ENCODE assay signal across 8 mouse cellular contexts in genomic region chr16:13640064-13640463, GRCm38 (mm10). TPM values are rescaled to one million over a fixed set of nuclear protein-coding genes. Genes with fewer than 3 reads are reported as not detected.
A peak's percentile ranks its signal among the peaks of the same experiment; 100 is the strongest.
DNase-seq lines count a peak whose midpoint lies in the region; ATAC-seq and TF ChIP-seq lines count a peak whose summit lies in the region.

No protein-coding gene starts in this region.

- TF ChIP-seq POLR2A in brain, embryonic 14.5 days (IDR thresholded peaks at IDR 0.05; ENCODE audit: borderline replicate concordance, extremely low read depth, insufficient read depth, insufficient read length, poor library complexity, severe bottlenecking), result no peak

- no peak overlapping the region for H3K9ac ChIP-seq in midbrain, embryonic 14.5 days (replicated peaks; ENCODE audit: low read length)
- H3K9ac ChIP-seq in midbrain, embryonic 16.5 days (ENCODE audit: low read depth, low read length), result no peak overlapping the region

- H3K27me3 ChIP-seq in midbrain, embryonic 14.5 days (ENCODE audit: control insufficient read depth, insufficient read depth, low read length), result no peaks in the 10 kb centered on the region
- H3K27me3 ChIP-seq in midbrain, embryonic 16.5 days (ENCODE audit: control insufficient read depth, insufficient read depth, low read depth, low read length), result no peaks in the 10 kb centered on the region

- H3K27ac ChIP-seq in midbrain, embryonic 14.5 days (replicated peaks; ENCODE audit: low read depth, low read length), result no peak overlapping the region
- no peak overlapping the region for H3K27ac ChIP-seq in midbrain, embryonic 16.5 days (ENCODE audit: low read length)

- ATAC-seq in midbrain, embryonic 14.5 days (ENCODE audit: low FRiP score, low TSS enrichment), result no peak
- no peak for ATAC-seq in midbrain, embryonic 16.5 days
- no peak for ATAC-seq in megakaryocyte-erythroid progenitor cell, adult 5-6 weeks (replicated peaks; ENCODE audit: low FRiP score, low TSS enrichment, poor library complexity, severe bottlenecking)

- peaks cover 35% of the 10 kb centered on the region for H3K36me3 ChIP-seq in midbrain, embryonic 14.5 days (ENCODE audit: control insufficient read depth, insufficient read depth, low read length)
- peaks cover 4% of the 10 kb centered on the region; the same call in 1 of the 2 replicates for H3K36me3 ChIP-seq in midbrain, embryonic 16.5 days (ENCODE audit: control insufficient read depth, insufficient read depth, low read length)

- H3K4me3 ChIP-seq in midbrain, embryonic 14.5 days (replicated peaks; ENCODE audit: low read depth, low read length), result no peak overlapping the region
- H3K4me3 ChIP-seq in midbrain, embryonic 16.5 days (ENCODE audit: low read depth, low read length), result no peak overlapping the region

- H3K4me1 ChIP-seq in midbrain, embryonic 14.5 days (ENCODE audit: control insufficient read depth, insufficient read depth, low read length), result no peaks in the 10 kb centered on the region
- H3K4me1 ChIP-seq in midbrain, embryonic 16.5 days (ENCODE audit: control insufficient read depth, insufficient read depth, low read length), result no peaks in the 10 kb centered on the region

- DNase-seq in gastrocnemius, postnatal 10 days, result peak; percentile 9
- no peak for DNase-seq in gastrocnemius, adult 18-20 months (ENCODE audit: low spot score)
- DNase-seq in midbrain, embryonic 14.5 days, result peak; percentile 9
- peak; percentile 3 for DNase-seq in brain, embryonic 14.5 days (ENCODE audit: low read depth)
- peak; percentile 12 for DNase-seq in thymus, postnatal 0 days (ENCODE audit: low spot score)
- DNase-seq in gastrocnemius, adult 8-10 months (ENCODE audit: low spot score in 2 of 2), result no peak

- WGBS in midbrain, embryonic 14.5 days, result 79% methylated on average over 7 of the region's 7 CpGs
- WGBS in midbrain, embryonic 16.5 days, result 78% methylated on average over 7 of the region's 7 CpGs

- no peak overlapping the region for H3K4me2 ChIP-seq in midbrain, embryonic 14.5 days (ENCODE audit: low read length)
- no peak overlapping the region for H3K4me2 ChIP-seq in midbrain, embryonic 16.5 days (ENCODE audit: low read length)

- H3K9me3 ChIP-seq in midbrain, embryonic 14.5 days (ENCODE audit: control insufficient read depth, low read length), result no peaks in the 10 kb centered on the region
- no peaks in the 10 kb centered on the region for H3K9me3 ChIP-seq in midbrain, embryonic 16.5 days (replicated peaks; ENCODE audit: control insufficient read depth, low read length, poor library complexity, severe bottlenecking)

- TF ChIP-seq CTCF in brain, embryonic 14.5 days (IDR thresholded peaks at IDR 0.05; ENCODE audit: borderline replicate concordance, extremely low read depth, insufficient read depth, insufficient read length), result peak; percentile 37; the same call in 1 of the 2 replicates

RNA-seq across cellular contexts. Expression of gene Parn, which starts 27.9 kb away (rescaled TPM):
- 10 to 100 TPM; 12.5 to 14.7 TPM for total RNA-seq in gastrocnemius, postnatal 10 days (2021)
- 1 to 10 TPM; 6.8 to 7.4 TPM for total RNA-seq in gastrocnemius, adult 18-20 months (2021)
- polyA plus RNA-seq in midbrain, embryonic 14.5 days (2014; fragmentation: Nextera tagmentation; extraction: Ambion mirVana), result 27.2 and 32.9 TPM in 2 replicates
- polyA plus RNA-seq in midbrain, embryonic 16.5 days (2015; fragmentation: Nextera tagmentation; extraction: Ambion mirVana), result 30.4 and 32.4 TPM in 2 replicates
- 23.6 and 24.3 TPM in 2 replicates for polyA plus RNA-seq in brain, embryonic 14.5 days (2012; rRNA removed)
- 41.7 TPM in 2 replicates for polyA plus RNA-seq in thymus, postnatal 0 days (2015; fragmentation: Nextera tagmentation; extraction: Ambion mirVana)
- 29.3 and 35.9 TPM in 2 replicates for total RNA-seq in megakaryocyte-erythroid progenitor cell, adult 5-6 weeks (2014; fragmentation: Nextera tagmentation)
- 67.0 and 83.2 TPM in 2 replicates for total RNA-seq in megakaryocyte-erythroid progenitor cell, adult 5-6 weeks (2017)
- 1 to 10 TPM; 5.5 to 7.6 (median 6.3) TPM for total RNA-seq in gastrocnemius, adult 8-10 months (2022)

RNA-seq across cellular contexts. Expression of gene Bfar, which starts 31.6 kb away (rescaled TPM):
- total RNA-seq in gastrocnemius, postnatal 10 days (2021), result 10 to 100 TPM; 27.6 to 35.0 TPM
- 10 to 100 TPM; 33.1 to 33.2 TPM for total RNA-seq in gastrocnemius, adult 18-20 months (2021)
- 50.7 and 53.8 TPM in 2 replicates for polyA plus RNA-seq in midbrain, embryonic 14.5 days (2014; fragmentation: Nextera tagmentation; extraction: Ambion mirVana)
- polyA plus RNA-seq in midbrain, embryonic 16.5 days (2015; fragmentation: Nextera tagmentation; extraction: Ambion mirVana), result 52.7 and 56.4 TPM in 2 replicates
- polyA plus RNA-seq in brain, embryonic 14.5 days (2012; rRNA removed), result 40.1 and 41.5 TPM in 2 replicates
- 39.4 and 40.5 TPM in 2 replicates for polyA plus RNA-seq in thymus, postnatal 0 days (2015; fragmentation: Nextera tagmentation; extraction: Ambion mirVana)
- total RNA-seq in megakaryocyte-erythroid progenitor cell, adult 5-6 weeks (2014; fragmentation: Nextera tagmentation), result 22.2 and 26.0 TPM in 2 replicates
- 29.5 and 35.2 TPM in 2 replicates for total RNA-seq in megakaryocyte-erythroid progenitor cell, adult 5-6 weeks (2017)
- total RNA-seq in gastrocnemius, adult 8-10 months (2022), result 10 to 100 TPM; 30.8 to 34.9 (median 34.5) TPM

RNA-seq across cellular contexts. Expression of gene 3110001I22Rik, which starts 31.7 kb away (rescaled TPM):
- total RNA-seq in gastrocnemius, postnatal 10 days (2021), result 1 to 10 TPM; 1.5 to 4.2 TPM
- 1 to 10 TPM; 2.3 to 2.7 TPM for total RNA-seq in gastrocnemius, adult 18-20 months (2021)
- 7.1 and 9.1 TPM in 2 replicates for polyA plus RNA-seq in midbrain, embryonic 14.5 days (2014; fragmentation: Nextera tagmentation; extraction: Ambion mirVana)
- 6.2 and 7.3 TPM in 2 replicates for polyA plus RNA-seq in midbrain, embryonic 16.5 days (2015; fragmentation: Nextera tagmentation; extraction: Ambion mirVana)
- polyA plus RNA-seq in brain, embryonic 14.5 days (2012; rRNA removed), result 5.4 TPM in 2 replicates
- 8.5 TPM in 2 replicates for polyA plus RNA-seq in thymus, postnatal 0 days (2015; fragmentation: Nextera tagmentation; extraction: Ambion mirVana)
- total RNA-seq in megakaryocyte-erythroid progenitor cell, adult 5-6 weeks (2014; fragmentation: Nextera tagmentation), result 4.7 and 5.1 TPM in 2 replicates
- 10.7 and 19.8 TPM in 2 replicates for total RNA-seq in megakaryocyte-erythroid progenitor cell, adult 5-6 weeks (2017)
- 1 to 10 TPM; 1.5 to 2.9 (median 1.9) TPM for total RNA-seq in gastrocnemius, adult 8-10 months (2022)

Comparison
In these comparisons a context has a peak if more than half of its experiments do, and no peak if none do; other contexts are left out.
1. DNase-seq: peak in gastrocnemius, postnatal 10 days (single experiment), midbrain, embryonic 14.5 days (single experiment), brain, embryonic 14.5 days (single experiment) and thymus, postnatal 0 days (single experiment); none in gastrocnemius, adult 18-20 months (single experiment) and gastrocnemius, adult 8-10 months (0 of 2).